Mouse (Mus musculus) mature B cell (primary cell): ENCODE results near the gene Cphx2.
"Not testable (repeated sequence)": the region's sequence is repeated elsewhere in the genome, so short reads cannot be mapped to it uniquely, and the experiment has no call there.

Source experiments
- in situ Hi-C: fragments of 300-500 bp; cut with MboI; formaldehyde crosslinking; loops from 2 replicates; pipeline ENCODE4 v1.14.3; 2019

The Cphx2 gene

DNA sequence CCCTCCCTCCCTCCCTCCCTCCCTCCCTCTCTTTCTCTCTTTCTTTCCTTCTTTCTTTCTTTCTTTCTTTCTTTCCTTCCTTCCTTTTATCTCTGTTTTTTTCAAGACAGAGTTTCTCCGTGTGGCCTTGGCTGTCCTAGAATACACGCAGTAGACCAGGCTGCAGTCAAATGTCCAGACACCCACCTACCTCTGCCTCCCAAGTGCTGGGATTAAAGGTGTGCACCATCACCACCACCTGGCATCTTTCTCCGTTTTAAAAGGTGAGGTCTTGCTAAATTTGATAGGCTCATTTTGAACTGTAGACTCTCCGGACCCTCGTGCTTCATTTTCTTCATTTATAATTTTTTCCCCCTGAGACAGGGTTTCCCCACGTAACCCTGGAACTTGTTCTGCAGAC is at the start of gene Cphx2:
TSS of gene Cphx2 (plus strand) at position 301 of the 400 bp plus-strand sequence.
- in situ Hi-C loops, result not testable (repeated sequence)

DNA sequence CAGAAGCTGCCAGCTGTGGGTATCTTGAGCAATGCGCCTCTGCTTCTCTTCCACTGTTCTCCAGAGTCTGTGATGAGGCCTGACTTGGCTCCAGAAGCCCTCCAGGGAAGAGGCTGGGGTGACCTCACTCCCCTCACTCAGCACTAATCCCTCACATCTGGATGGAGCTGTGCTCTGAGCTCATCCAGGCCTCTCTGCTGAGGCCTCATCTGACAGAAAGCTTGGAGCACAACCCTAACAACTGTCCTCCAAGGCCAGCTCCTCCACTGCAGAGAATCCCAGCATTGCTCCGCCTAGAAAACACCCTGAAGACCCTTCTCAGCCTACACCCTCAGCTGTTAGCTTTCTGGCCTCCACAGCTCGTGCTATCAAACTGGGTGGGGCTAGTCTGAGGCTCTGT is 47.0 kb upstream of the Cphx2 start:
- in situ Hi-C loops, result not testable (repeated sequence)

DNA sequence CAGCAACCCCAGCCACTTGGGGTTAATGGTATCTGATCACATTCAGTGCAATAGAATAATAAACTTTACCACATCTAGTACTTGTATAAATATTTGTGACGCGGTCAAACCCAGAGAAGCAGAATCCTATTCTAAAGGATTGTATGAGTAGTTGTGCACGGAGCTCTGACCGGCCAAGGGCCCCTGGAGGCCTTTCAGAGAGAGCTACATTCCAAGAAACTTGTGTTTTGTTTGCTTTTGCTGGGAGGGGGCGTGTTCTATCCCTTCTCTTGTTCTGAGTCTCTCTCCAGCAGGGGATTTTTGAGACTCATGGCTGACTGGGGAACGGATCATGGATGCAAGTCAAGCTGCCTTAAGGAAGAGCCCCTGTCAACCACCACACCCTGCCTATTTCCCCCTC is 45.9 kb upstream of the Cphx2 start:
- in situ Hi-C loops, result not testable (repeated sequence)

DNA sequence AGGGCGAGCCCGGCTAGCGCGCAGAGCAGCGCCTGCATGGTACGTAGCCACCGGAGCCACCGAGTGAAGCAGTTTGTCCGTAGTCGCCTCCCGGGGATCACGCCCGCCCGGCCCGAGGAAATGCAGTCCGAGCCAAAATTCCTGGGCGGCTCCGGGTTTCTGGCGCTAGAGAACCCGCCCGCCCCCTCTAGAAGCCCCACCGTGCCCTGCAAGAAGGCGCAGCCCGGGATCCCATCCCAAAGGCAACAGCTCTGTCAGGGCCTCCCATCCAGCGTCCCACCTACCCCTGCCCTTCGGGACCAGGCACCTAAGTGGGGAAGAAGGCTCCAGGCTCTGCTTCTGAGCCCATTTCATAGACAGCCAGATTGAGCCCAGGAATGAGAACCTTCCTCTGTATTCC is 38.7 kb upstream of the Cphx2 start, which contains the start of gene Gm9780:
TSS of gene Gm9780 (minus strand) at position 101 of the 400 bp plus-strand sequence.
- in situ Hi-C loops, result not testable (repeated sequence)

DNA sequence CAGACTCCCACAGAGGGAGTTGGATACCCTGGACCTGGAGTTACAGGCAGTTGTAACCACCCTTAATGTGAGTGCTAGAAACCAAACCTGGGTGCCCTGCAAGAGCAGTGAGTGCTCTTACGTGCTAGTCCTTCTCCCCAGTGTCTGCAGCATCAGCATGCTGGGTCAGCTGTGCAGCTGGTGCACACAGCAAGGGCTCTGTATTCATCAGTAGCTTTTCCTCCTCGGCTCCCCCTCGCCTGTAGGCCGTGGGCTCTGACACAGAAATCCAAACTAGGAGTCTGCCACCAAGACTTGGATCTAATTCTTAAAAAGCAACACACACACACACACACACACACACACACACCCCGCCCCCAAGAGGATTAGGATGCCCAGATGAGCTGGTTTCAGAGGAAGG is 36.3 kb upstream of the Cphx2 start:
- in situ Hi-C loops, result not testable (repeated sequence)

DNA sequence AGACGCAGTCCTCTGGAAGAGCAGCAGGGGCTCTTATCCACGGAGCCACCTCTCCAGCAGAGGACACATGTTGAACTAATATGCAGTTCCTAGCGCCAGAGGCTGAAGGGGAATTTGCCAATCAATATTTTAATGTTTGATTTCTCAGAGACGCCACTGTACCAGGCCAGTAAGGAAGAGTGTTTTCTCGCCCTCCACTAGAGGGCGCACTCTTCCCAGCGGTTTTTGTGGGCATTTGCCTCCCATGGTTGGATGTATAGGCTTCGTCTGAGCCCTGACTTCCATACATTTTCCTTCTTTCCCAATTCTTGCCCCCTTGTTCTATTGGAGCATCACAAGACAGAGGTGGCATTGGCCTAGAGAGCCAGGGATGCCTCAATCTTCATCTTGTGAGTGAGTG is 34.3 kb upstream of the Cphx2 start:
- in situ Hi-C loops, result not testable (repeated sequence)

DNA sequence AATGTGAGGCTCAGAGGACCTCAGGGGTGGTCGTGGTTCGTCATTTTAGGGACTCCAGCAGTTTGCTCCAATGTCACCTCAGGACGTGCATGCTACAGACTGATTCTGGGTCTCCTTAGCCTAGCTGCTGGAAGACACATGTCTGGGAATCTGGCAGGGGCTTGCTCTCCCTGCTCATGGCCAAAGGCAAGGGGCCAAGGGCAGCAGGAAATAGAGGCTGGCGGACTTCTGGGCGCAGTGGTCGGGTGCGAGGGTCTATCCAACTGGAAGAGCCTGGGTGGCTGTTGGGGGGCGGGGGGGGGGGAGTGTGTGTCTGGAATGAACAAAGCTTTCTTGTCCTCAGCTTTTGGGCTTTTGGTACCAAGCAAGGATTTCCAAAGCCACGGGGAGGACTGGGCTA is 32.5 kb upstream of the Cphx2 start:
- in situ Hi-C loops, result not testable (repeated sequence)

DNA sequence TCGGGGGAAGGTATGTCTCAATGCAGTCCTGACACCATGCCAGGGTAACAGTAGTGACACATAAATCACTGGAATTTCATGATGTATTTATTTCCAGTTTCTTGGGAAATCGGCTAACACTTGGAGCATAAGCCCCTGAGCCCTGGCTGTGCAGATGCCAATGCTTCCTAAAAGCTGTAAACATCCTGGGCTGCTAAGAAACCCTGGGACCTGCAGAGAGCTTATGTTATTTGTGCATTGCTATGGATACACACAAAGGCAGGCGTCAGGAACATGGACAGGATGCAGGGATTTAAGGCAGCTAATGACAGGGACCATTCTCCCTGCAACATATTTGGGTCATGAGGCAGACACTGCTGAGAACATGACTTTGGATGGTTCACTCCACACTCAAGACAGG is 23.1 kb upstream of the Cphx2 start:
- in situ Hi-C loops, result not testable (repeated sequence)

DNA sequence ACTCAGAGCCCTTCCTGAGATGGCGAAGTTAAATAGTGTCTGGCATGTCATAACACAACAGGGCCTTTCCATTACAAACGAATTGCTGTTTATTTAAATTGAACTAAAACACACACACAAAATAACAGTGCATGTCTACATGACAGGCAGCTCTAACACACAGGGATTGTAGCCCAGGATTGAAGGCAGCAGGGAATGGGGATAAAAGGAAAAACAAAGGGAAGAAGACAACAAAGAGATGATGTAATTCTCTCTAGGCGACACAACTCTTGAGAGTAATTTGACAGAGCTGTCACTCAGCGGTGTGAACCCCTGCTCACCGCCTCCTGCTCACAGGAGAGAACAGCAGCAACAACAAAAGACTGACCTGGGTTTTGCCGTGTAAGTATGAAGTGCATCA is 22.0 kb upstream of the Cphx2 start:
- in situ Hi-C loops, result not testable (repeated sequence)

DNA sequence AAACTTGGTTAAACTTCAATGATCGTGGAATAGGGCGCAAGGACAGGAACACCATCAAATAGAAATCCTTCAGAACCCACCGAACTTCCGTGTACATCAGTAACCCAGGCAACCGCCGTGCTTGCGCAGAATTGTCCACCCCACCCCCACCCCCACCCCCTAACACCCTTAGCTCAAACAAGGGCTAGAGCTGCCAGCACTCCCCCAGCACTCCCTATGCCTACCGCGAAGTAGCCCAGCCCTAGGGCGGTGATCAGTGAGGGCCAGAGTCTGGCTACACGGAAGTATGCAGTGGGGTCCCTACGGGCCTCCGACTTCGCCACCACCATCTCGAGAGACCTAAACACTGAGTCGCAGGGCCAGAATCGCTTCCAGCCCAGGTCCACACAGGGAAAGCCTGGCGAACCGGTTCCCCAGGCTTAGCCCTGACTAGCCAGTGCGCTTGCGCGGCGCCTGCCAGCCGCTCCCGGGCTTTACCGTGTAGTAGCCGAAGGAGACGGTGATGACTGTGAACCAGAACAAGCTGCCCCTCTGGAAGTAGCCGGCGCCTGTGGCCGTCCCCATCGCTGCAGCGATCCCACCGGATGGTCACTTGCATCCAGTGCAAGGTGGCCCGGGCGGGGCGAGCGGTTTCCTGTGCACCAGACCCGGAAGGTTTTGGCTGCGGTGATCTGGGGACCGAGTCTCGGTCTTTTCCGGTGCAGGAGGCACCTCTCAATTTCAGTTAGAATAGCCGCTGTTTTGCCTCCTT is 14.6 kb upstream of the Cphx2 start:
- in situ Hi-C loops, result not testable (repeated sequence)

DNA sequence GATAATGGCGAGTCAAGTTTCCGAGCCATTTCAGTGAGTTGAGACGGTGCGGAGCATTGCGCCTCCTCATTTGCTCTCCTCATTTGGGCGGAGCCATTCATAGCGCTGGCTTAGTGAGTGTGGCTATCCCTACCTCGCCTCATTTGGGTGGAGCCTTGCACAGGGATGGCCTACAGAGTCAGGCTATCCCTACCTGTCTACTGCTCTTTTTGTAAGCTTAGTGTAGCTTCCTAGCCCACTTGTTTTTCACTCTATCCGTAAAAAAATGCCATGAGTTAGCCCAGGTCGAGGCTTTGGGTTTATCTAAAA is 14.0 kb upstream of the Cphx2 start, which contains the start of gene Tmem254c:
TSS of gene Tmem254c (minus strand) at position 31 of the 309 bp plus-strand sequence.
- in situ Hi-C loops, result not testable (repeated sequence)

DNA sequence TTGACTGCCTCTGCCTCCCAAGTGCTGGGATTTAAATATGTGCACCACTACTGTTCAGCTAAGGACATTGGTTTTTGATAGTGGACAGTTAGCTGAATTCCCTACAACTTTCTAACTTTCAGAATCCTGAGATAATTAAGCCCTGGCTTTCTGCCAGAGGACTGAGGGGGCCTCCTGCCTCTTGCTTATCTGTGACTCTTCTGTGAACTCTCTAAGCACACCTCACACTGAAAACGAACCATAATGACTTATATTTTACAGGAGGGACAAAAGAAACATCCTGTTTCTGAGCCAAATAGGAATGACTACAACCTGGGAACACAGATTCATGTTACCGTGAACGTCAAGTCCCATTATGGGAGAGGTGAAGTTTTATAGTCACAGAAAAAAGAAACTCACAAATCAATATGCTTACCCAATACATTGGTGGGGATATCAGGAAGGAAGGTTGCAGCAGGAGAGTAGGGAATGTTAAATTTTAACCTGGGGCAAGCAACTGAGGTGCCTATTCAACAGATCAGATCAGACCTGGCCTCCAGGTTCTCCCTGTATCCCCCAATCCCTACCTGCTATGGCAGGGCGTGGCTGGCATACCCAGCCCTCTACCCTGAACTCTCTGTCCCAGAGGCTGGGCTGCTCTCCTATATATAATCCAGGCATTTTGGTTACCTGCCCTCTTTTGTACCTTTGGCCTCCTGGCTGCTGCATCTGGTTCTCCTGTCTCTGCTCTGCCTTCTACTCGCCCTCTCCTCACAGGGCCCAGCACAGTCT is 4.5 kb upstream of the Cphx2 start:
- in situ Hi-C loops, result not testable (repeated sequence)

DNA sequence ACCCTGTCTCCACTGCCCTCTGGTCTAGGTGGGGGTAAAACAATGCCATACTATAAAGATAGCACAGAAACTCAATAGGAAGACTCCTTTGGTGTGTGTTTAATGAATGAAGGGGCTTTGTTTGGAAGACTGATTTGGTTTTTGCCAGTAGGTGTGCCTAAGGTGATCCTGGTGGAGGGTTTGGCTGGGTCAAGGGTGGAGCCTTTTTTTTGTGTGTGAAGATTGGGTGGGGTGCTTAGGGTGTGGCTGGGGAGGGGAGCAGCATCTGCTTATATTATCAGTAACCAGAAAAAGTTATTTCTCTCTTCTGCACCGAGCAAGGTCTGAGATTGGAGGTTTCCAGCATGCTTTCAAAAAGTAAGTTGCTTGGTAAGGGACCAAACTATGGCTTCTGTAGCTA is 681 bp downstream of the Cphx2 start, which contains the start of gene Cphx3:
TSS of gene Cphx3 (plus strand) at position 301 of the 400 bp plus-strand sequence.
- in situ Hi-C loops, result not testable (repeated sequence)

DNA sequence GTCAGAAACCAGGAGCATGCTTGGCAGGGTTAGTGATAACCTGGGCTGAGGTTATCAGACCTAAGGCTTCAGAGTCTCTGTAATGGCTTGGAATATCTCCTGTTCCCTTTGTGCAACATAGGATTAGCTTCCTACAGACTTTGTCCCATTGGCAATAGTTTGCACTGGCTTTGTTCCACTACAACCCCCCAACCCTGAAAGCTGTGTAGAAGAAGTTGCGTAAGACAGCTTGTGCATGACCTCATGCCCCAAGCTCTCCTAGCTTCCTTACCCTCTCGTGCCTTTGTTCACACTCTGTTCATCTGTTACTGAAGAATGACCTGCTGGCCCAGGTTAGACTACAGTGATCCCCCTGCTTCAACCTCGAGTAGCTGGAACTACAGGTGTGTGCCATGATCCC is 16.3 kb downstream of the Cphx2 start:
- in situ Hi-C loops, result not testable (repeated sequence)

DNA sequence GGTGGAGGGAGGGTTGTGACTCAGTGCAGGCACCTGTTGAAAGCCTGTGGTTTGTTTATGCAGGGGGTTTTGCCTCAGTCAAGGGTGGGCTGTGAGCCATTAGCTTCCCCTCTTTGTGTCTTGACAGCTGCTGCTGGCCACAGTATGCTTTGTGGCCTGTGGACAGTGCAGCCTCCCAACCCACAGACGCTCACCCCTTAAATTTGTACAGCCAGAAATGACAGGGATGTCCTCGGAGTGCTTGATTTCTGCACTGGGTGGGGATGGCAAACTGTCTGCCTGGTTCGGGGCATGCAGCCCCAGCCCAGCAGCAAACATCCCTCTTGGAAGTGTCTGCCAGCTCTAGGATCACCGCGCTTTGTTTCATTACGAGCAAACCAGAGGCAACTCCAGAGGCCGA is 36.8 kb downstream of the Cphx2 start, which contains the start of gene Duxbl2:
TSS of gene Duxbl2 (plus strand) at position 200 of the 400 bp plus-strand sequence.
- in situ Hi-C loops, result not testable (repeated sequence)

DNA sequence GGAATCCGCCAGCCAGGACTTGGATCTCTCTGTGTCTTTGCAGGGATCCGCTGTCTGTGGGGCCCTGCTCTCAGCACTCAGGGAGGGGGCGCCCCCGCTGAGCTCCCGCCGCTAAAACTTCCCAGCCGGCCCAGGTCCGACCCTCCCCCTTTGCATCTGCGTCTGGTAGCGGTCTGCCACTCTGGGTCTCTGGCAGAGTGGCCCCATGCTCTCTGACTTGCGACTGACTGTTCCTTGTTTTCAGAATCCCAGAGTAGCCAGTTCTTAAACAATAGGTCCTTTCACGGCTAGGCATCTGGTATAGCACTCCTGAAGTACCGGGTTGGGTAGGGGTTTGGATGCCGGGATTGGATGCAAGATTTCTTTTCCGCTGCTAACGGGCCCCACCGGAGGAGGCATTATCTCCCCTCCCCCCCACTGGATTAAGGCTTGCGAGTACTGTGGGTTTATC is 37.3 kb downstream of the Cphx2 start:
- in situ Hi-C loops, result not testable (repeated sequence)

DNA sequence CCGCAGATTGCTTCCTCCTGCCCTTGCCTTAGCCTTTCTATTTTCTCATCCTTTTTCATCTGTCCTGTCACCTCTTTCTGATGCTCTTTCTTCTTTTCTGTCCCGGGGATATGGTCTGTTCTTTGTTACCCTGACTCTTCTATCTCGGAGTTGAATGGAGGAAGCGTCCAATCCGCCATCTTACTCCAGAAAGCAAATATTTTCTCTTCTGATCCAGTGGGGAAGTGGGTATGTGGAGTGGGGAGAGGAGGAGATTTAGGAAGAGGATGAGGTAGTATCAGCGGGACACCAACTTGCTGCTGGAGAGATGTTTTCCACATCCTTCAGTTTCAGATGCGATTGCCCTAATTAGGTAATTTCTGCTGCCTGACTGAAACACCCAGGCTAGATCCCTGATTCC is 37.8 kb downstream of the Cphx2 start:
- in situ Hi-C loops, result not testable (repeated sequence)
